Mouse (Mus musculus) cerebellum, adult 9-10 months (tissue): ENCODE measurements at regions not wholly inside any gene's neighbourhood (a gene's known extent, or its start where the extent isn't known, plus 50 kb on each side); places are given as distances from the start of the nearest gene placed in this dataset.

ENCODE experiments used
- DNase-seq: peaks from one replicate; pipeline ENCODE4 v3.0.0; 2022

GRCm38 (mm10) chr7:90030486-90031250 lies 49.9 kb upstream of the Eed start:
- DNase-seq, result peak; percentile 69

- DNase-seq, result no peak
Measured at GRCm38 (mm10) chr7:90033086-90033485, 52.3 kb upstream of the Eed start.

DNA sequence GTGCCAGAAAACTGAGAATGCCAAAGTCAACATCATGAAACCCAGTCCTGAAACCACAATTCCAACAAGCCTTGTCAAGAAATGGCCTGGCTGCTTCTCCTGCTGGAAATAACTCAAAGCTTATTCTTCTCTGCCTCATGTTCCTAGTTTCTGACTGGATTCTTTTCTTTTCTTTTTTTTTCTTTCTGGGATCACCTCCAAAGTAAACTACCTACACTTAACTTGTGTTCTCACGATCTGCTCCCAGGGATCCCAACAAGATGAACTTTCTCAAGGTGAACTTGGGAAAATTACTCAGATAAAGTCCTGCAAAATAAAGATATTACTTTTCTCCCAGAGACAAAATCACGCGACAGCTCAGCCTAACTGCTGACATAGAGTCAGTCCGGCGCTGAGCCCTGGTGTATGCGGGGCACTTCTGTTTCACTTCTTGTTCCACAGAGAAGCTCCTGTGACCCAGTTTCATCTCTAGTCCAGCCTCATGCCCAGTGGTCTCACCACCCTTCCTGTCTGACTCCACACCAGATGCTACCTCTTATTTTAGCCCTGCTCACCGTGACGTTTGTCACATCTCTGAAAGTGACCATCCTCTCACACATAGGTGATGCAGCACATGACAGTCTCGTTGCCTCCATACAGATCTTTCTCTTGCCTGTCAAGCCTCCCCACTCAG lies 53.0 kb upstream of the Eed start:
- DNase-seq, result no peak

GRCm38 (mm10) chr7:90034498-90034897 lies 53.7 kb upstream of the Eed start:
- DNase-seq, result no peak

DNA sequence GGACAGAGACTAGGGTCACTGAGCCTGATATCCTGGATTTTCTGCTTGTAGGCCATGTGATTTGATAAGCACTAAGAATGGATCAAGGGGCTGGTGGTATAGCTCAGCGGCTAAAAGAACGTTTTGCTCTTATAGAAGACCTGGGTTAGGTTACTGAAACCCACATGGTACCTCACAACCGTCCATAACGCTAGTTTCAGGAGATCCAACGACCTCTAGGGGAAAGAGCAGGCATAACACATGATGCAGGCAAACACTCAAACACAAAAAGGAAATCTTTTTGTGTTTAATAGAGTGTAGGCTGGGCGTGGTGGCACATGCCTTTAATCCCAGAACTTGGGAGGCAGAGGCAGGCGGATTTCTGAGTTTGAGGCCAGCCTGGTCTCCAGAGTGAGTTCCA lies 54.6 kb upstream of the Eed start:
- no peak for DNase-seq

- DNase-seq, result no peak
Measured at GRCm38 (mm10) chr7:90037736-90038135, 57.0 kb upstream of the Eed start.

- peak; percentile 60 for DNase-seq
Measured at GRCm38 (mm10) chr7:90039504-90039903, 58.7 kb upstream of the Eed start.

DNA sequence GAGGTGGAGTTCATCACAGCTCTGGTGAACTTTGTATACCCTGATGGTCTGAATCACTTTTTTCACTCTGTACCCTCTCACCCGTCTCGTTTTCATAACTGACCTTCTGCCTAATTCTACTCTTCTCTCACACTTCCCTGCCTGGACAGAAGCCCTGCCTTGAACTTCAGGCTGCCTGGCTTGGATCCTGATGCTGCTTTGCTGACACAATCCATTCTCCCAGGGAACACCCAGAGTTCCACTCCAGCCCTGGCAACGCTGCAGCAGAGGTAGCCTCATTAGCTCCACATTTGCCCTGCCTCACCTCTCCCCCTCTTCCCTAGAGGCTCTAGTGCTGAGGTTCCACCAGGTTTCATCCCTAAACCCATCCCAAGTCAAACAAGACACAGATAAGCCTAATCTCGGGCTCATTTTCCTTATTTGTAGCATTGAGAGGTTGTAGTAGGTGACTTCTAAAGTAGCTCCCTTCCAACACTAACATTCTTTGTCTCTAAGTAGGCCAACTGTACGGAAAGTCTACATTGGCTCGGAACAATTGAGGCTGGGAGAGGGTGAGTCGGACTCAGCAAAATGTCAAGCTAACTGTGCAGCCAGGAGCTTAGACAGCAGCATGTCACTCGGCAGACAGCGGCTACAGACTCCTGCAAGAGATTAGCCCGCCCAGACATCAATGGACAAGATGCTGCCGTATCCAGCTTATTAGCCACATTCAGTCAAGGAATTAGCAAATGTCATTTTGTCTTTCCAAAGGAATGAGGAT lies 60.0 kb upstream of the Eed start:
- DNase-seq, result no peak

GRCm38 (mm10) chr7:90041565-90042024 lies 60.8 kb upstream of the Eed start:
- DNase-seq, result no peak

DNA sequence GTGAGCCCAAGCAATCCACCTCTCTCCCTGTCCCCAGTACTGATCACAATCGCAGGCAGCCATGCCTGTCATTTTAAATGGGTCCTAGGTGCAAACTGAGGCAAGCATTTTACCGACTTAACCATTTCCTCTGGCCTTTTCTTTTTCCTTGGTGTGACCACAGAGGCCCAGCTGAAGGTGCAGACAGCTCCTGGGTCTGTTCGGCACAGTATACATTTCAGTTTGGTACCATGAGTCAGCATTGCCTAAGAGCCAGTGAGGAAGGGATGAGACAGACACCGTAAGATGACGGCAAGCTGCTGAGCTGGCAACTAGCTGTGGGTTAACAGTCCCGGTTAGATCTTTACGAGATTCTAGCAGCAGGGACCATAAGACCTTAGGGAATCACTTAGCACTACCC lies 61.6 kb upstream of the Eed start:
- no peak for DNase-seq

DNA sequence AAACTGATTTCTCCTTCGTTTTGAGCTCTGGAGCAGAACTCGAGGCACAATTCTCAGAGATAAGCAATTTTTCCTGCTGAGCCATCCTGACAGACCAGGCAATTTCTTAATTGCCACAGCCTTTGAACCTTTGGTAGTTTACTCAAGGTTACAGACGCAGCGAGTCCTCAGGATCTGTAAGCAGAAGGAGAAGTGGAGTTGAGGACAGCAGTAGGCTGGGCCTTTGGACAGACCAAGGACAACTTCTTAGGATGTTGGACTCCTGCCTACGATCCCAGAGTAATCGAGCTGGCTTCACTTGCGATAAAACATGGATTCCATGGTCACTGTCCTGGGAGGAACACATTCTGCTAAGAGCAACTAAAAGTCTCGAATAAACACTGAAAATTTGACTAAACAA lies 62.7 kb upstream of the Eed start:
- no peak for DNase-seq

DNA sequence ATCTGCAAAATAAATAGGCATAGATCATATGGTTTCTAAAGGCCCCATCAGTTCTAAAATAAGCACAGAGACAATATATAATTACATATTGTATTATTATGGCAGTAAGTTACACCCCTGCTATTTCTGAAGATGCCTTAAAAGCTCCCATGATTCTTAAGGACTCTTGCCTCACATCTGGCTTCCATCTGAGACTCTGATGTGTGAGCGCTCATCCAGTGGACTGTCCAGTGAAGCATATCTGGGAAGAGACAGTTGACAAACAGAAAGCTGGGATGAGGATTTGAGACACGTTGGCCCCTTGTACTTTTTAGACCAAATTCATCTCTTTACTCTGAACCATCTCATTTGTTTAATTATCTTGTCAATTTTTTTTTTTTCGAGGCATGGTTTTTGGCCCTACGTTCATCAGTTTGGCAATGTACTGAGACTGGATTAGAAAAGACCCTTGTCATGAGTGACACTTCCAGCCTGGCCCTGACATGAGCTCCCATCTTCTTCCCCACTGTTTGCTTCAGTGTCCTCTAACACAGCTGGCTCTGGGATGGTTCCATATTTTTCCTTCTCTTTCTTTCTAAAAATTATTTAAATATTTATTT lies 63.4 kb upstream of the Eed start:
- no peak for DNase-seq

DNA sequence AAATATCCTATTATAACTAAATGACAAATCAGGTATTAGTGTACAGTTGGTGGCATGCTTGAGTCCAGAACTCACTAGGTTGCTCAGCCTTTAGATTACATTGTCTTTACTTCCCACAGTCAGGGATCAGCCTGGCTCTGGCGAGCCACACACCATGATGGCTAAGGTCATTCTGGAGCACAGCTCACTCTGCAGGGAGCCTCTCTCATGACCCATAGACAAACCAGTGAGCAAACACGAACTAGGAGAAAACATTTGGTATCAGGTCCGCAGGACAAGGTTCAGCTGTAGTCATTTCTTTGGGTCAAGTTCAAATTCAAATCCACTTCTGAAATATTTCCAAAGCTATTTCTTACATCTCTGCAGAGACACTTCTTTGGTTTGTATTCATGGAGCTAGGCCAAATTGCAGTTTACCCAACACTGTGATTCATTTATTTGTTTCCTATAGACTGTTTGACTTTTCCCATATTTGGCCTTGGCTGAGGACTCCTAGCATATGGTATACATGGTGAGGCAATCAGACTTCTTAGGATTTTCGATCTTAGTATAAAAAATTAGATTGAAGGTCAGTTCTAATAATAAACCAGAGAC lies 64.5 kb upstream of the Eed start:
- DNase-seq, result peak; percentile 47

- no peak for DNase-seq
Measured at GRCm38 (mm10) chr7:90046228-90046627, 65.4 kb upstream of the Eed start.

- DNase-seq, result no peak
Measured at GRCm38 (mm10) chr7:90046862-90047261, 66.1 kb upstream of the Eed start.

GRCm38 (mm10) chr7:90048401-90049307 lies 67.9 kb upstream of the Eed start:
- no peak for DNase-seq

GRCm38 (mm10) chr7:90049831-90050237 lies 69.1 kb upstream of the Eed start:
- DNase-seq, result no peak

- peak; percentile 90 for DNase-seq
Measured at GRCm38 (mm10) chr7:90054795-90055511, 74.2 kb upstream of the Eed start.

DNA sequence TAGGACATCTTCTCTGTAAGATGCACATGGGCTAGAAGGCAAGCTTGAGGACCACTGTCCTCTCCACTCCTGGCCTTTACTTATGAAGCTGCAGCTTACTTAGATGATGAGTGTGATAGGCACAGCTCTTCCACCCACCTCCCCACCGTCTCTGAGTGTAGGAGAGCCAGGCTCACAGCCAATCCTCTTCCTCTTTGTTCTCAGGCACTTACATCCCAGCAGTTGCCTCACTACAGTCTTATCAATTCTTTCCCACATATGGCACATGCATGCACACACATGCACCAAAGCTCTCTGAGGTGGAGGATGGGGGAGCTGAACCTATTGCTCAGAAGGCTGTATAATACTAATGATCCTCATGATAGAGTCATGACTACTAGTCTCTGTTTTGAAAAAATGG lies 72.1 kb upstream of the Picalm start:
- no peak for DNase-seq

- no peak for DNase-seq
Measured at GRCm38 (mm10) chr7:90058636-90059035, 71.4 kb upstream of the Picalm start.

- no peak for DNase-seq
Measured at GRCm38 (mm10) chr7:90059249-90059628, 70.8 kb upstream of the Picalm start.
